Mouse (Mus musculus) thymus, adult 2 months (tissue): Measurements from ENCODE around the gene Zfp345. TPM values are rescaled to one million over a fixed set of nuclear protein-coding genes. Genes with fewer than 3 reads are reported as not detected.

Experiments used
- polyA plus RNA-seq: library from polyadenylated mRNA; depleted of rRNA; stranded (reverse); fragments of >200 nt; gene quantifications from 2 replicates; pipeline ENCODE4 v1.2.3, GENCODE M21; 2012; rRNA removed

Gene Zfp345
- polyA plus RNA-seq, 1 experiment = not detected

Other genes with a start within 250 kb of the Zfp345 start
- gene Gm21994, start 229.5 kb downstream of the Zfp345 start, polyA plus RNA-seq = 0.27 and 0.31 TPM in 2 replicates
- not detected in 2 replicates for gene Gm14124, start 227.6 kb downstream of the Zfp345 start, polyA plus RNA-seq
- not detected in 2 replicates for gene Gm10130, start 161.4 kb downstream of the Zfp345 start, polyA plus RNA-seq
- 0.78 and 1.6 TPM in 2 replicates for gene 3300002I08Rik, start 122.3 kb downstream of the Zfp345 start, polyA plus RNA-seq
- gene Zfp442, start 33.6 kb downstream of the Zfp345 start, polyA plus RNA-seq = 0.08 and 0.16 TPM in 2 replicates
- gene Cst7, start 85.3 kb upstream of the Zfp345 start, polyA plus RNA-seq = 7.8 and 11.1 TPM in 2 replicates
- gene Apmap, start 123.5 kb upstream of the Zfp345 start, polyA plus RNA-seq = 53.0 and 58.6 TPM in 2 replicates
- 124 and 136 TPM in 2 replicates for gene Acss1, start 183.4 kb upstream of the Zfp345 start, polyA plus RNA-seq
- gene Vsx1, start 204.3 kb upstream of the Zfp345 start, polyA plus RNA-seq = not detected in 2 replicates